Mouse (Mus musculus): ENCODE results near the gene Cspg4. TPM values are rescaled to one million over a fixed set of nuclear protein-coding genes. Genes with fewer than 3 reads are reported as not detected.

The Cspg4 gene
- polyA plus RNA-seq, 1 experiment from 2014 or later: 2.7 TPM

DNA sequence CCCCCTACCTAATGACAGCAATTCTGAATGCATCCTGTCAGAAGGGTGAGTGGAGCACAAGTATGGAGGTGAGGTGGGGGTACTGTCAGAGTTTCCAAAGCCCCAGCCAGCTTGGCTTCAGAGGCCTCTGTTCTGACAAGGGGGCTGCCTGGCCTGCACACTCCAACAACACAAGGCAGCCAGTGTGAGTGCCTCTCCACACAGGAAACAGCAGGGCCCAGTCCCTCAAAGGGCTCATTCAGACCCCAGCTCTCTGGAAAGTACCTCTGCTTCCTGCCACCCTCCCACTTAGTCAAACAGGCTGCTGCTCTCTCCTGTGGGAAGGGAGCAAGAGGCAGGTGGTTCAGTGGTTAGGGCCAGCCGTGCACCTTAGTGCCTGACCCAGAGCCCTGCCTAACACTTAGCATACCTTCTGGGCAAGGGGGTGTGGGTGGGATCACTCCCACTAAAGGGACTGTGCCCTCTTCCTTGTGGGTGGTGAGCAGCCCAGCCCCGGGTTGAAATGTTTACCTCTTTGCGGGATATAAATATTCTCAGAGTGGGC, 16.8 kb downstream of the Cspg4 start:
- Histone ChIP-seq H3K4me3 (ENCODE audit: low read depth, low read length) (no peak overlapping the region), H3K27me3 (ENCODE audit: control insufficient read depth, insufficient read depth, low read length) (no peaks in the 10 kb centered on the region), H3K27ac (ENCODE audit: low read depth, low read length) (no peak overlapping the region), H3K4me2 (replicated peaks; ENCODE audit: low read depth, low read length) (no peak overlapping the region), H3K9ac (ENCODE audit: low read depth, low read length) (no peak overlapping the region), H3K36me3 (ENCODE audit: control insufficient read depth, insufficient read depth, low read length) (no peaks in the 10 kb centered on the region), H3K4me1 (replicated peaks; ENCODE audit: control insufficient read depth, insufficient read depth, low read length) (no peaks in the 10 kb centered on the region), H3K9me3 (ENCODE audit: control insufficient read depth, low read length) (no peaks in the 10 kb centered on the region)
- no peak for DNase-seq (ENCODE audit: low spot score)
- WGBS: 87% methylated on average over 3 of the region's 3 CpGs
- ATAC-seq (ENCODE audit: low FRiP score): no peak

DNA sequence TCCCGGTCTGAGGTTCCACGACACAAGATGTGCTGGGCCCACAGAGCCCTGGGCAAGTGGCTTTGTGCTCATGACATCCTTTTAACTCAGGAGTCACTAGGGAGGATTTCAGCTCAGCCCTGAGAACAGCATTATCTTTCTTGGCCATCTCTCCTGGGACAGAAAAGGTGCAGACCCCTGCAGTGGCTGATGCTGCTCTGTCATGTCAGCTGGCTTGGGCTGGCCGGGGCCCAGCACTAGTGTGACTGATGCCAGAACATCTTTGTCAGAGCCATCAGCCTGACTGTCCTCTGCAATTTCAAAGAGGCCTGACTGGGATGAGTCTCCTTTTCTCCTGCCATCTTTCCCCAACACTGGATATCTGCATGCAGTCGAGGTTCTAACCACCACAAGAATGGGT, 17.4 kb downstream of the Cspg4 start:
- no peak overlapping the region for H3K4me3 ChIP-seq (ENCODE audit: low read depth, low read length)
- H3K27me3 ChIP-seq (ENCODE audit: control insufficient read depth, insufficient read depth, low read length): no peaks in the 10 kb centered on the region
- no peaks in the 10 kb centered on the region for H3K36me3 ChIP-seq (ENCODE audit: control insufficient read depth, insufficient read depth, low read length)
- no peak overlapping the region for H3K27ac ChIP-seq (ENCODE audit: low read depth, low read length)
- H3K4me2 ChIP-seq (replicated peaks; ENCODE audit: low read depth, low read length): no peak overlapping the region
- WGBS: 70% methylated on average over 4 of the region's 4 CpGs
- no peak for ATAC-seq (ENCODE audit: low FRiP score)
- no peak for DNase-seq (ENCODE audit: low spot score)
- no peak overlapping the region for H3K9ac ChIP-seq (ENCODE audit: low read depth, low read length)
- H3K9me3 ChIP-seq (ENCODE audit: control insufficient read depth, low read length): no peaks in the 10 kb centered on the region
- no peaks in the 10 kb centered on the region for H3K4me1 ChIP-seq (replicated peaks; ENCODE audit: control insufficient read depth, insufficient read depth, low read length)

DNA sequence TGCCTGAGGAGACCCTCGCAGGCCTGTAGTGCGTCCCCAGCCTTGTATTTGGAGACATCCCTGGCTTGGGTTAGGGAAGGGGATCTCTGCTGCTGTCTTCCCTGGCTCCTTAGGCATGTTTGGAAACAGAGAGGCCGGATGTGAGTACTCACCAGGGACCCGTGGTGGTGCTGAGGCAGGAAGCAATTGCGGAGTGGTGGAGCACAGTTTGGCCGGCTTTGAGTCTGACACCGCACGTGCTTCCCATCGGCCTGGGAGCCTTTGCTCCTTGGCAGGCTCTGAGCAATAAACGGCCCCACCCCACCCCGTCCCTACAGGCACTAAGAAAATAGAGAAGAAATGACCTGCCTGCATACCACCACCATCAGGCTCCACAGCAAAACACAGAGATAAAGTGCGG, 18.0 kb downstream of the Cspg4 start:
- H3K36me3 ChIP-seq (ENCODE audit: control insufficient read depth, insufficient read depth, low read length): no peaks in the 10 kb centered on the region
- H3K4me1 ChIP-seq (replicated peaks; ENCODE audit: control insufficient read depth, insufficient read depth, low read length): no peaks in the 10 kb centered on the region
- H3K4me3 ChIP-seq (ENCODE audit: low read depth, low read length): no peak overlapping the region
- H3K9ac ChIP-seq (ENCODE audit: low read depth, low read length): no peak overlapping the region
- DNase-seq (ENCODE audit: low spot score) (no peak), ATAC-seq (ENCODE audit: low FRiP score) (no peak)
- no peaks in the 10 kb centered on the region for H3K9me3 ChIP-seq (ENCODE audit: control insufficient read depth, low read length)
- WGBS: 82% methylated on average over 12 of the region's 12 CpGs
- no peak overlapping the region for H3K27ac ChIP-seq (ENCODE audit: low read depth, low read length)
- no peak overlapping the region for H3K4me2 ChIP-seq (replicated peaks; ENCODE audit: low read depth, low read length)
- H3K27me3 ChIP-seq (ENCODE audit: control insufficient read depth, insufficient read depth, low read length): no peaks in the 10 kb centered on the region

GRCm38 (mm10) chr9:56883470-56883869, 18.6 kb downstream of the Cspg4 start:
- ATAC-seq (ENCODE audit: low FRiP score): no peak
- H3K27ac ChIP-seq (ENCODE audit: low read depth, low read length): no peak overlapping the region
- no peak for DNase-seq (ENCODE audit: low spot score)
- H3K27me3 ChIP-seq (ENCODE audit: control insufficient read depth, insufficient read depth, low read length): no peaks in the 10 kb centered on the region
- H3K4me2 ChIP-seq (replicated peaks; ENCODE audit: low read depth, low read length): no peak overlapping the region
- no peaks in the 10 kb centered on the region for H3K9me3 ChIP-seq (ENCODE audit: control insufficient read depth, low read length)
- no peaks in the 10 kb centered on the region for H3K4me1 ChIP-seq (replicated peaks; ENCODE audit: control insufficient read depth, insufficient read depth, low read length)
- H3K9ac ChIP-seq (ENCODE audit: low read depth, low read length): no peak overlapping the region
- WGBS: 88% methylated on average over 7 of the region's 7 CpGs
- H3K36me3 ChIP-seq (ENCODE audit: control insufficient read depth, insufficient read depth, low read length): no peaks in the 10 kb centered on the region
- H3K4me3 ChIP-seq (ENCODE audit: low read depth, low read length): no peak overlapping the region

DNA sequence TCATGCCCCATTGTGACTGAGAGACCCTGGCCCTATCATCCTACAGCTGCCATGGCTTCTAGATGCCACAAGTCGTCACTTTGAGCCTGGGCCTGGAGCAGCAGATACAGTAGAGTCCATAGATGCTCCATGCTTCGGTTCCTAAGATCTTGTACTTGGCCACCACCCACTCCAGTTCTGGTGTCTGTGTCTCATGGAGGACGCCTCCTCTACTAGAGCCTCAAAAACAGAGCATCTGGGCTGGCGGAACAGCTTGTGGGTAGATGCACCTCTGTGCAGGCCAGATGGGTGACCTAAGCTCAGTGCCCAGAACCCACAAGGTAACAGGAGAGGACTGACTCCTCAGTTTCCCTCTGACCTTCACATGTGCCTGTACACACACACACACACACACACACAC, 19.5 kb downstream of the Cspg4 start:
- no peak overlapping the region for H3K27ac ChIP-seq (ENCODE audit: low read depth, low read length)
- H3K9ac ChIP-seq (ENCODE audit: low read depth, low read length): no peak overlapping the region
- no peaks in the 10 kb centered on the region for H3K36me3 ChIP-seq (ENCODE audit: control insufficient read depth, insufficient read depth, low read length)
- no peak for ATAC-seq (ENCODE audit: low FRiP score)
- 87% methylated on average over 4 of the region's 4 CpGs for WGBS
- DNase-seq (ENCODE audit: low spot score): no peak
- no peaks in the 10 kb centered on the region for H3K4me1 ChIP-seq (replicated peaks; ENCODE audit: control insufficient read depth, insufficient read depth, low read length)
- H3K27me3 ChIP-seq (ENCODE audit: control insufficient read depth, insufficient read depth, low read length): no peaks in the 10 kb centered on the region
- no peak overlapping the region for H3K4me2 ChIP-seq (replicated peaks; ENCODE audit: low read depth, low read length)
- no peaks in the 10 kb centered on the region for H3K9me3 ChIP-seq (ENCODE audit: control insufficient read depth, low read length)
- H3K4me3 ChIP-seq (ENCODE audit: low read depth, low read length): no peak overlapping the region

GRCm38 (mm10) chr9:56886113-56886512, 21.3 kb downstream of the Cspg4 start:
- no peaks in the 10 kb centered on the region for H3K36me3 ChIP-seq (ENCODE audit: control insufficient read depth, insufficient read depth, low read length)
- H3K4me2 ChIP-seq (replicated peaks; ENCODE audit: low read depth, low read length): no peak overlapping the region
- H3K27me3 ChIP-seq (ENCODE audit: control insufficient read depth, insufficient read depth, low read length): no peaks in the 10 kb centered on the region
- H3K4me3 ChIP-seq (ENCODE audit: low read depth, low read length): no peak overlapping the region
- no peak for ATAC-seq (ENCODE audit: low FRiP score)
- 61% methylated on average over 13 of the region's 13 CpGs for WGBS
- DNase-seq (ENCODE audit: low spot score): peak; percentile 64
- no peak overlapping the region for H3K9ac ChIP-seq (ENCODE audit: low read depth, low read length)
- H3K9me3 ChIP-seq (ENCODE audit: control insufficient read depth, low read length): no peaks in the 10 kb centered on the region
- no peaks in the 10 kb centered on the region for H3K4me1 ChIP-seq (replicated peaks; ENCODE audit: control insufficient read depth, insufficient read depth, low read length)
- H3K27ac ChIP-seq (ENCODE audit: low read depth, low read length): no peak overlapping the region

DNA sequence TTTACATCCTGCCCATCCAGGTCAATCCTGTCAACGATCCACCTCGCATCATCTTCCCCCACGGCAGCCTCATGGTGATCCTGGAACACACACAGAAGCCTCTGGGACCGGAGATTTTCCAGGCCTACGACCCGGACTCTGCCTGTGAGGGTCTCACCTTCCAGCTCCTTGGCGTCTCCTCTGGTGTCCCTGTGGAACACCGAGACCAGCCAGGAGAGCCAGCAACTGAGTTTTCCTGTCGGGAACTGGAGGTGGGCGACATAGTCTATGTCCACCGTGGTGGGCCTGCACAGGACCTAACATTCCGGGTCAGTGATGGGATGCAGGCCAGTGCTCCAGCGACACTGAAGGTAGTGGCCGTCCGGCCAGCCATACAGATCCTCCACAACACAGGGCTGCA, 21.8 kb downstream of the Cspg4 start:
- H3K4me1 ChIP-seq (replicated peaks; ENCODE audit: control insufficient read depth, insufficient read depth, low read length): 0 out of 2 replicates have a peak, but pooled peaks cover under 1% of the 10 kb centered on the region
- H3K27ac ChIP-seq (ENCODE audit: low read depth, low read length): no peak overlapping the region
- DNase-seq (ENCODE audit: low spot score) (no peak), ATAC-seq (ENCODE audit: low FRiP score) (no peak)
- no peaks in the 10 kb centered on the region for H3K27me3 ChIP-seq (ENCODE audit: control insufficient read depth, insufficient read depth, low read length)
- H3K4me3 ChIP-seq (ENCODE audit: low read depth, low read length): no peak overlapping the region
- H3K9me3 ChIP-seq (ENCODE audit: control insufficient read depth, low read length): no peaks in the 10 kb centered on the region
- H3K4me2 ChIP-seq (replicated peaks; ENCODE audit: low read depth, low read length): no peak overlapping the region
- H3K36me3 ChIP-seq (ENCODE audit: control insufficient read depth, insufficient read depth, low read length): no peaks in the 10 kb centered on the region
- 94% methylated on average over 15 of the region's 15 CpGs for WGBS
- no peak overlapping the region for H3K9ac ChIP-seq (ENCODE audit: low read depth, low read length)

- Histone ChIP-seq H3K27me3 (ENCODE audit: control insufficient read depth, insufficient read depth, low read length) (no peaks in the 10 kb centered on the region), H3K4me3 (ENCODE audit: low read depth, low read length) (no peak overlapping the region), H3K9me3 (ENCODE audit: control insufficient read depth, low read length) (no peaks in the 10 kb centered on the region), H3K4me2 (replicated peaks; ENCODE audit: low read depth, low read length) (no peak overlapping the region), H3K4me1 (replicated peaks; ENCODE audit: control insufficient read depth, insufficient read depth, low read length) (0 out of 2 replicates have a peak, but pooled peaks cover 3% of the 10 kb centered on the region), H3K36me3 (ENCODE audit: control insufficient read depth, insufficient read depth, low read length) (no peaks in the 10 kb centered on the region), H3K9ac (ENCODE audit: low read depth, low read length) (no peak overlapping the region), H3K27ac (ENCODE audit: low read depth, low read length) (no peak overlapping the region)
- 89% methylated on average over 16 of the region's 16 CpGs for WGBS
- no peak for DNase-seq (ENCODE audit: low spot score)
- ATAC-seq (ENCODE audit: low FRiP score): no peak
Observed at GRCm38 (mm10) chr9:56887581-56887980, 22.7 kb downstream of the Cspg4 start.

DNA sequence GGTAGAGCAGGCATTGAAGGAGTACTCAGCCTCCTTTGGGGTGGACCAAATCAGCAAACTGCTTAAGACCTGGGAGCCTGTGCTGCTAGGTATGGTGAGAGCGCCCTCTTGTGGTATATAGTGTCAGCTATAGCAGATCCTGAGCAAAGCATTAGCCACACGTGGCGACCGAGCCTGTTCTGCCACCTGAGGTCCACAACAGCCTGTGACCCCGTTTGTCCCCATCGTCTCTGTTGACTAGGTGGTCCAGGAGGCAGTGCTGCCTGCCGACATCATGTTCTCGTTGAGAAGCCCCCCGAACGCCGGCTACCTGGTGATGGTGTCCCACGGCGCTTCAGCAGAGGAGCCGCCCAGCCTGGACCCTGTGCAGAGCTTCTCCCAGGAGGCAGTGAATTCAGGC, 25.0 kb downstream of the Cspg4 start:
- peak; percentile 90 for DNase-seq (ENCODE audit: low spot score)
- ATAC-seq (ENCODE audit: low FRiP score): peak; percentile 73
- no peaks in the 10 kb centered on the region for H3K9me3 ChIP-seq (ENCODE audit: control insufficient read depth, low read length)
- peak overlapping the region; percentile 40 for H3K4me2 ChIP-seq (replicated peaks; ENCODE audit: low read depth, low read length)
- WGBS: 10% methylated on average over 14 of the region's 14 CpGs
- no peak overlapping the region for H3K9ac ChIP-seq (ENCODE audit: low read depth, low read length)
- H3K36me3 ChIP-seq (ENCODE audit: control insufficient read depth, insufficient read depth, low read length): no peaks in the 10 kb centered on the region
- no peaks in the 10 kb centered on the region for H3K27me3 ChIP-seq (ENCODE audit: control insufficient read depth, insufficient read depth, low read length)
- no peak overlapping the region for H3K27ac ChIP-seq (ENCODE audit: low read depth, low read length)
- H3K4me3 ChIP-seq (ENCODE audit: low read depth, low read length): no peak overlapping the region
- peaks cover 3% of the 10 kb centered on the region; the same call in 1 of the 2 replicates for H3K4me1 ChIP-seq (replicated peaks; ENCODE audit: control insufficient read depth, insufficient read depth, low read length)
